In genomic region chr5:132074360-132074723, GRCm38 (mm10) we compare ENCODE assay signal across 8 mouse cellular contexts.
DNase-seq lines count a peak whose midpoint lies in the region; ATAC-seq and TF ChIP-seq lines count a peak whose summit lies in the region.

No protein-coding gene starts in this region.

- H3K36me3 ChIP-seq in lung, embryonic 14.5 days (ENCODE audit: insufficient read depth): no peaks in the 10 kb centered on the region
- H3K36me3 ChIP-seq in forebrain, embryonic 15.5 days: no peaks in the 10 kb centered on the region
- no peaks in the 10 kb centered on the region for H3K36me3 ChIP-seq in intestine, embryonic 15.5 days

- peak overlapping the region; percentile 65 for H3K27ac ChIP-seq in lung, embryonic 14.5 days (ENCODE audit: low read depth)
- H3K27ac ChIP-seq in forebrain, embryonic 15.5 days (replicated peaks): peak overlapping the region; percentile 88
- H3K27ac ChIP-seq in intestine, embryonic 15.5 days: peak overlapping the region; percentile 49
- no peak overlapping the region for H3K27ac ChIP-seq in olfactory bulb, adult 2 months (ENCODE audit: insufficient read depth, low read depth, low read length)

- TF ChIP-seq CTCF in lung, embryonic 14.5 days (IDR thresholded peaks at IDR 0.05; ENCODE audit: low read depth): no peak
- TF ChIP-seq CTCF in olfactory bulb, adult 2 months (IDR thresholded peaks at IDR 0.05; ENCODE audit: insufficient read depth, low read depth, low read length): no peak

- H3K9me3 ChIP-seq in lung, embryonic 14.5 days (ENCODE audit: low read depth, low read length): no peaks in the 10 kb centered on the region
- no peaks in the 10 kb centered on the region for H3K9me3 ChIP-seq in forebrain, embryonic 15.5 days
- no peaks in the 10 kb centered on the region for H3K9me3 ChIP-seq in intestine, embryonic 15.5 days

- H3K4me3 ChIP-seq in lung, embryonic 14.5 days (ENCODE audit: low read depth, low read length): no peak overlapping the region; the same call in 1 of the 2 replicates
- peak overlapping the region; percentile 13; the same call in 1 of the 2 replicates for H3K4me3 ChIP-seq in forebrain, embryonic 15.5 days
- no peak overlapping the region for H3K4me3 ChIP-seq in intestine, embryonic 15.5 days (replicated peaks)
- H3K4me3 ChIP-seq in olfactory bulb, adult 2 months (ENCODE audit: insufficient read depth, low read depth, low read length): 0 out of 2 replicates have a peak overlapping the region, but pooled peaks have one; percentile 4

- H3K9ac ChIP-seq in lung, embryonic 14.5 days: no peak overlapping the region
- H3K9ac ChIP-seq in forebrain, embryonic 15.5 days (replicated peaks): no peak overlapping the region
- H3K9ac ChIP-seq in intestine, embryonic 15.5 days: no peak overlapping the region

- 20% methylated on average over 11 of the region's 11 CpGs for WGBS in lung, embryonic 14.5 days
- WGBS in forebrain, embryonic 15.5 days: 0% methylated on average over 11 of the region's 11 CpGs
- 36% methylated on average over 11 of the region's 11 CpGs for WGBS in intestine, embryonic 15.5 days
- WGBS in olfactory bulb, adult 2 months: 11% methylated on average over 11 of the region's 11 CpGs

- H3K27me3 ChIP-seq in lung, embryonic 14.5 days (ENCODE audit: insufficient read depth, low read length): no peaks in the 10 kb centered on the region
- H3K27me3 ChIP-seq in forebrain, embryonic 15.5 days: no peaks in the 10 kb centered on the region
- H3K27me3 ChIP-seq in intestine, embryonic 15.5 days (replicated peaks): no peaks in the 10 kb centered on the region

- TF ChIP-seq POLR2A in olfactory bulb, adult 2 months (IDR thresholded peaks at IDR 0.05; ENCODE audit: insufficient read depth, low read depth, low read length): no peak

- DNase-seq in lung, embryonic 14.5 days: peak; percentile 75
- DNase-seq in lung, postnatal 14 days: no peak
- DNase-seq in spleen, adult 12 weeks (ENCODE audit: low spot score): no peak
- DNase-seq in right cerebral cortex, adult 18-20 months: no peak
- no peak for DNase-seq in kidney, adult 18-20 months

- peaks cover 18% of the 10 kb centered on the region for H3K4me1 ChIP-seq in lung, embryonic 14.5 days (ENCODE audit: insufficient read depth)
- H3K4me1 ChIP-seq in forebrain, embryonic 15.5 days: peaks cover 46% of the 10 kb centered on the region
- peaks cover 22% of the 10 kb centered on the region for H3K4me1 ChIP-seq in intestine, embryonic 15.5 days (replicated peaks)
- peaks cover 17% of the 10 kb centered on the region for H3K4me1 ChIP-seq in olfactory bulb, adult 2 months (ENCODE audit: control insufficient read depth, insufficient read depth, low read length)

- peak; percentile 68 for ATAC-seq in lung, embryonic 14.5 days (ENCODE audit: insufficient read depth)
- peak; percentile 72 for ATAC-seq in forebrain, embryonic 15.5 days (replicated peaks)
- peak; percentile 55 for ATAC-seq in intestine, embryonic 15.5 days

- peak overlapping the region; percentile 41 for H3K4me2 ChIP-seq in lung, embryonic 14.5 days
- H3K4me2 ChIP-seq in forebrain, embryonic 15.5 days (replicated peaks): peak overlapping the region; percentile 41
- peak overlapping the region; percentile 20; the same call in 1 of the 2 replicates for H3K4me2 ChIP-seq in intestine, embryonic 15.5 days (replicated peaks)

Comparison
In these comparisons a context has a peak if more than half of its experiments do, and no peak if none do; other contexts are left out.
1. H3K4me3 ChIP-seq: peak in forebrain, embryonic 15.5 days (single experiment) and olfactory bulb, adult 2 months (single experiment); none in lung, embryonic 14.5 days (single experiment) and intestine, embryonic 15.5 days (single experiment).
2. Peak in every context shown above with its lines, with median percentiles within 50 percentile points of each other: ATAC-seq and H3K4me2 ChIP-seq.